Mouse (Mus musculus) C2C12 (cell line): Measurements from ENCODE around the gene Astl.

Experiments used
- CEBPB ChIP-seq: IDR thresholded peaks from one replicate; pipeline ENCODE4 v1.6.1; 2011; ENCODE audit warnings: low read depth, mild to moderate bottlenecking, control low read depth, moderate library complexity
- CTCF ChIP-seq: IDR thresholded peaks from one replicate; pipeline ENCODE4 v1.5.1; 2011; ENCODE audit not compliant: control insufficient read depth, insufficient read depth, insufficient read length
- FOSL1 ChIP-seq: IDR thresholded peaks from one replicate; pipeline ENCODE4 v1.8.0; 2011; ENCODE audit warnings: mild to moderate bottlenecking, low read length; ENCODE audit not compliant: poor library complexity, insufficient read depth, severe bottlenecking
- MAX ChIP-seq: IDR thresholded peaks from one replicate; pipeline ENCODE4 v1.6.1; 2011; ENCODE audit warnings: mild to moderate bottlenecking, control low read depth
- MYOD1 ChIP-seq: IDR thresholded peaks from one replicate; pipeline ENCODE4 v1.6.1; 2011; ENCODE audit warnings: low read depth; ENCODE audit not compliant: control insufficient read depth, insufficient read length
- MYOG ChIP-seq: IDR thresholded peaks from one replicate; pipeline ENCODE4 v1.6.1; 2011; ENCODE audit not compliant: control insufficient read depth, insufficient read length; ENCODE audit errors: extremely low read depth
- USF1 ChIP-seq: IDR thresholded peaks from one replicate; pipeline ENCODE4 v1.6.1; 2011; ENCODE audit warnings: low read depth, mild to moderate bottlenecking, control low read depth, moderate library complexity

DNA sequence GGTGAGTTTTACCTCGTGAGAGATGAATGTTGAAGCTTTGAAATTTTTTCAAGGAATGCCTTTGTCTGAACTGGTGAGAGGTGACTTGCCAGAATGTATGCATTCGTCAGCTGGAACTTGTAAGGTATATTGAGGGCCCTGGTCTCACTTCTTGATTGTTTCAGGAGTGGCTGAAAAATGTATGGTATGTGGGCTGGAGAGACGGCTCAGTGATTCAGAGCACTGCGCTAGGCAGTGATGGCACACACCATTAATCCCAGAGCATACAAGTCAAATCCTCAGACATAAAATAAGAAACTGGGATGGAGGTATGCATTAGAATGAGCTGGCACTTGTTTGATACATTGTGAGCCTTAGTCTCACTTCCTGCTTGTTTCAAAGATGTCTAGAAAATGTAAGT is 46.2 kb upstream of the Astl start:
- TF ChIP-seq CTCF = no peak
- no peak for TF ChIP-seq MYOG
- TF ChIP-seq USF1 = no peak
- TF ChIP-seq CEBPB = no peak
- no peak for TF ChIP-seq MAX
- no peak for TF ChIP-seq MYOD1
- TF ChIP-seq FOSL1 = no peak
